Mouse (Mus musculus): ENCODE measurements around the gene Tesk2. TPM values are rescaled to one million over a fixed set of nuclear protein-coding genes. Genes with fewer than 3 reads are reported as not detected.

Gene Tesk2
- 4.9 and 5.1 TPM in 2 replicates for polyA plus RNA-seq (2012; rRNA removed)

DNA sequence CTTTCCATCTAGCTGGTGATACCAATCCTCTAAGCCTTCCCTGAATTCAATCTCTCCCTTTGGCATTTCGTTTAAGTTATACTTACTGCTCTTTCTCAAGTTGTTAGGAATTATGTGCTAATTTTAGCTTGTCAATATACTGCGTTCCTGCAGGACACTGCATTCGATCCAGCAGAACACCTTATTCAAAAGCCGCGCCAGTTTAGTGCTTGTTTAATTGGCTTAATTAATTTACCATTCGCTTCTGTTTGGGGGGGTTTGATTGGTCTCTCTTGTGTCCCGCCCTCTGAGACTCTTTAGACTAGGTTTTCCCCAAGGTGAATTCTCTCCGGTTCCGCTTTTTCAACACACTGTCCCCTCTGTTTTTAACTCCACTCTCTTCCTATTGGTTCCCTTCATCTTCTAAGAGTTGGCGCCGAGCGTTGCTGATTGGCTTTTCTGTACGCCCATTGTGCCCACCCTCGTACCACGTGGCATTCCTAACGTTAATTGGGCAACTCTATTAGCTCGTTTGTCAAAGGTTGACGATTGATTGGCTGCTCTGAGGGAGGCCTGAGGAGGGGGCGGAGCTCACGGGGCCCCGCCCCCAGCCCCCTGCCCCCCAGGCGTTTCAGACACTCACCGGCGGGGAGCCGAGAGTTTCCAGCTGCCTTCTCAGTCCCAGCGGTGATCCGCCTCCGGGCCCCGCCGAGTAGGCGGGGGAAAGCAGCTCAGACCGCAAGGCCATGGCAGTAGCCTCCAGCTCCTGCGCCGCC, at the start of gene Tesk2:
Gene Tesk2, plus strand, starts transcription at position 606 of the 755 bp plus-strand sequence.

DNA sequence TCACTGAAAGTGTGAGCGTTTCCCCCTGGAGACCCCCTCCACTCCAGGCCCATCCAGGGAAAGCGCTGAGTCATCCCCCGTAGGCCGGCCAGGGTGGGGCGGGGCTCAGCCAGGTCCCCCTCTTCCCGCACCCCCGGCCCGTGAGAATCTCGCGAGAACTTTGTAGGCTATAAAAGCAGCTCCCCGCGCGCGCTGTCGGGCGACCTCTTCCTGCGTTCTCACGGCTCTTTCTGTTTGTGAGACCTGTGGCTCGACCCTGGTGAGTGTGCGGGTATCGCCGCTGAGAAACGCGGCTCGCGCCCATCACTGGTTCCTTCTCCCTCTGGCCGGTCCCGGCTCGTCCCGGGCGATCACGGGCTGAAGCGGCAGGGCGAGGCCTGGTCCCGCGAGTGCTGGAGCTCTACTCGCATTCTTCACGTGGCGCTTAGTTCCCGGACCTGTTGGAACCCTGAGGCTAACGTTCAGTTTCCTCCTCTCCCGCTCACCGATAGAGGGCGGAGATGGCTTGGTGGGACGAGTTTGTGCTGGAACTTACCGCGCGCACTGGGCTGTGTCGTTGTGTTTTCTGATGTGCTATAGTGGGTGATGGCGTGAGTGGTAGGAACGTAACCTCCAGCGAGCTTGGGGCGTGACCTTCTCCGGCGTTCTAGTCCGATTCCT, 35.2 kb upstream of the Tesk2 start, which contains the start of gene Prdx1:
Gene Prdx1, plus strand, starts transcription at position 143 of the 660 bp plus-strand sequence.

DNA sequence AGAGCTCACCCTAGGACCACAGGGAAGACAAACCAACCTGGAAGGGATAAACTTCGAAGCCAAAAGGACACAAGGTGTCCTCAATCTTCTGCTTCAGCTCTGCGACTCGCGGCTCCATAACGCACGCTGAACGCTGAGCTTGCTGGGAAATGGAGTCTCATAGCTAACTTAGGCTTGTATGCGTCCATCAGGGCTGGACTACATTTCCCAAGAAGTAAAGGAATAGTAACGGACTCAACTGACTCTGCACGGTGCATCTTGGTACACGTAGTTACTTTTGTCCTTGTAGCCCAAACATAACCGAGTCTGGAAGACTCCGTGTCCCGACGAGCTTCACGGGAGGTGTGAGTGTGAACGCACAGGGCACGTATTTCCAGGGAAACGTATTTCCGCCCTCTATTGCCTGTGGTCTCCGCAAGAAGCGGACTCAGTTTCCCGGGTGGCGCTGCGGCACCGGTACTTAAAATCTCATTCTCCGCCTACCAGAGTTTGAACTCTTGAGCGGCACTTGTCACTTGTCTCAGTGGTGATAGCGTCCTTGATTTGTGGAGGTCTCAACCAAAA, 12.5 kb upstream of the Tesk2 start, which contains the start of the genes Mmachc and Ccdc163:
Gene Mmachc, minus strand, starts transcription at position 206 of the 564 bp plus-strand sequence.
Gene Ccdc163, plus strand, starts transcription at position 309 of the 564 bp plus-strand sequence.

DNA sequence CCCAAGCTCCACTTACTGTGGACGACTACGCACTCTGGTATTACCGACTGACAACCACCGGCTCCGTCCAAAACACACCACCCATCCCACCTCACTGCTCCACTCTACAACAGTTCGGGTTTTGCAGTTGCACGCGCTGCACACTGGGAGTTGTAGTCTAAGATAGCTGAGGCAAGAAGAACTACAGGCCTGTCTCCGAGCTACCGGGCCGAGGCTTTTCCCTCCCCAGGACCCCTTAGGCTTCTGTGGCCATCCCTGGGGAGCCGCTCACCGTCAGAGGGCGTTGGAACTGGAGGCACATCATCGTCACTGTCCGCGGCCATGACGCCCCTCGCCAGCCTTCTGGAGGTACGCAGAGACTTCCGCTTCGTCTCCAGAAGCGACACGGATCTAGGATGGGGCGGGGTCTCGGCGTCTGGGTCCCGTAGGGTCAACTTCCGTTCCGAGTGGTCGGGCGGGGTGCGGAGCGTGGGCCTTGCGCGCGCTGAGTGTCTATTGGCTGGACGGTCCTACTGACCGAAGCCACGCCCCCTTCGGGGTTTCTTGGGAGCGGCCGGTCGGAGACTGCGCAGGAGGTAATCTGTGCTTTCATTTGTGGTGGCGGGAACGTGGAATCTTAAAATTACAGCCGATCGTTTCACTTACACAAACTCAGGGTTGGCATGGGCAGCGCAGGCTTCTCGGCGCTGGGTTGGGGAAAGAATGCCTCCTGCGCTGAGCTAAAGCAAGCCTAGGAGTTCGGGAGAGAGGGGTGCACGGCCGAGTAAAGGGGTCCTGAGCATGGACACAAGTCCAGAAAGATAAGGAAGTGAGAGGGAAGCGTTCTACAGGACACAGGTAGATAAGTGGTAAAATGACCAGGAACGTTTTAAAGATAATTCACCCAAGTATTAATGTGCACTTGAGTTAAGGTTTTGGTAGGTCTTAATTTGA, 86.7 kb downstream of the Tesk2 start, which contains the start of the genes Toe1 and Mutyh:
Gene Toe1, minus strand, starts transcription at position 444 of the 933 bp plus-strand sequence.
Gene Mutyh, plus strand, starts transcription at position 527 of the 933 bp plus-strand sequence.

DNA sequence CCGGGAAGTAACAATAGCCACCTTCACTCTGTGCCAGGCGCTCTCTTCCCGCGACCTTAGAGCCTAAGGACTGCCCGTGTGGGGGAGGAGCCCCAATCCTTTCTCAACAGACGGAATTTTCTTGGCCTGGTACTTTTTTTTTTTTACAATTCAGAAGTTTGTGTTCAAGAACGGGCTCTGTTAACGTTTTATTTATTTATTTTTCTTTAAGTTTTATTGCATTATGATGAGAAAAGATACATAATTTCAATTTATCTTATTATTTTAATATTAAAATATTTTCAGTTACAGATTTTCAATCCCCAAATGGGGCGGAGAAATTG, 100.9 kb downstream of the Tesk2 start, which contains the start of gene Hpdl:
Gene Hpdl, minus strand, starts transcription at position 14 of the 323 bp plus-strand sequence.

Other genes with a start within 250 kb of the Tesk2 start
- 6.9 and 7.8 TPM in 2 replicates for gene Ipp, start 213.4 kb upstream of the Tesk2 start, polyA plus RNA-seq (2012; rRNA removed)
- gene Tmem69, start 165.0 kb upstream of the Tesk2 start, polyA plus RNA-seq (2012; rRNA removed) = 13.7 and 14.0 TPM in 2 replicates
- gene Gpbp1l1, start 163.3 kb upstream of the Tesk2 start, polyA plus RNA-seq (2012; rRNA removed) = 37.1 and 38.9 TPM in 2 replicates
- 4.4 and 5.0 TPM in 2 replicates for gene Ccdc17, start 124.3 kb upstream of the Tesk2 start, polyA plus RNA-seq (2012; rRNA removed)
- gene Nasp, start 93.0 kb upstream of the Tesk2 start, polyA plus RNA-seq (2012; rRNA removed) = 159 and 176 TPM in 2 replicates
- 627 and 659 TPM in 2 replicates for gene Akr1a1, start 69.3 kb upstream of the Tesk2 start, polyA plus RNA-seq (2012; rRNA removed)
- gene Prdx1, start 35.4 kb upstream of the Tesk2 start, polyA plus RNA-seq (2012; rRNA removed) = 249 and 273 TPM in 2 replicates
- 21.2 and 24.2 TPM in 2 replicates for gene Mmachc, start 12.5 kb upstream of the Tesk2 start, polyA plus RNA-seq (2012; rRNA removed)
- gene Ccdc163, start 12.4 kb upstream of the Tesk2 start, polyA plus RNA-seq (2012; rRNA removed) = 38.7 and 43.2 TPM in 2 replicates
- gene Toe1, start 86.7 kb downstream of the Tesk2 start, polyA plus RNA-seq (2012; rRNA removed) = 36.1 and 39.4 TPM in 2 replicates
- 20.2 and 20.6 TPM in 2 replicates for gene Mutyh, start 86.8 kb downstream of the Tesk2 start, polyA plus RNA-seq (2012; rRNA removed)
- gene Hpdl, start 100.8 kb downstream of the Tesk2 start, polyA plus RNA-seq (2012; rRNA removed) = 0.49 and 0.50 TPM in 2 replicates
- 22.0 and 27.1 TPM in 2 replicates for gene Zswim5, start 156.4 kb downstream of the Tesk2 start, polyA plus RNA-seq (2012; rRNA removed)

All from central nervous system, embryonic 14 days (tissue).